ENCODE assay signal across 16 mouse cellular contexts in genomic region chr8:121699936-121700335, GRCm38 (mm10). TPM values are rescaled to one million over a fixed set of nuclear protein-coding genes. Genes with fewer than 3 reads are reported as not detected.
"Had no signal": no experiment of that assay in that cellular context is flagged by ENCODE, and none has a peak within 500 bp of the region (broad histone marks: within the 10 kb centered on the region; RNA-seq: fewer than 3 reads in every experiment).

No protein-coding gene starts in this region.

- H3K9ac ChIP-seq: kidney, embryonic 15.5 days; limb, embryonic 13.5 days; liver, embryonic 15.5 days; midbrain, embryonic 15.5 days; neural tube, embryonic 12.5 days had no signal

- H3K27ac ChIP-seq: kidney, embryonic 15.5 days; left cerebral cortex, adult 2 months; limb, embryonic 13.5 days; liver, embryonic 15.5 days; midbrain, embryonic 15.5 days; neural tube, embryonic 12.5 days; stomach, postnatal 0 days had no signal

- H3K4me2 ChIP-seq: kidney, embryonic 15.5 days; limb, embryonic 13.5 days; liver, embryonic 15.5 days; midbrain, embryonic 11.5 days; midbrain, embryonic 15.5 days; neural tube, embryonic 12.5 days had no signal

- H3K36me3 ChIP-seq: kidney, embryonic 15.5 days; limb, embryonic 13.5 days; liver, embryonic 15.5 days; midbrain, embryonic 15.5 days; neural tube, embryonic 12.5 days had no signal

- H3K4me3 ChIP-seq: kidney, embryonic 15.5 days; left cerebral cortex, adult 2 months; limb, embryonic 13.5 days; liver, embryonic 15.5 days; megakaryocyte, embryonic 14.5 days; midbrain, embryonic 15.5 days; neural tube, embryonic 12.5 days had no signal

- ATAC-seq: lung, postnatal 0 days; midbrain, embryonic 15.5 days had no signal

- H3K9me3 ChIP-seq: kidney, embryonic 15.5 days; limb, embryonic 13.5 days; liver, embryonic 15.5 days; midbrain, embryonic 15.5 days; neural tube, embryonic 12.5 days had no signal

- DNase-seq: kidney, postnatal 25 days; lung, adult 2 months; lung, postnatal 4 days; thymus, postnatal 14 days had no signal

- H3K27me3 ChIP-seq: kidney, embryonic 15.5 days; midbrain, embryonic 15.5 days; neural tube, embryonic 12.5 days had no signal

RNA-seq across cellular contexts. Expression of gene Jph3, which starts 29.5 kb away (rescaled TPM):
- total RNA-seq: liver, adult 2 months; monocyte, adult 5-6 weeks had no signal
- polyA plus RNA-seq: liver, adult 2 months had no signal

RNA-seq across cellular contexts. Expression of gene Zcchc14, which starts 47.2 kb away (rescaled TPM):
- total RNA-seq: monocyte, adult 5-6 weeks had no signal
